Mouse (Mus musculus): ENCODE results near the gene Arl2bp. TPM values are rescaled to one million over a fixed set of nuclear protein-coding genes. Genes with fewer than 3 reads are reported as not detected.
A peak's percentile ranks its signal among the peaks of the same experiment; 100 is the strongest.

Gene Arl2bp
- polyA plus RNA-seq, 1 experiment from 2014 or later = 60.8 TPM

DNA sequence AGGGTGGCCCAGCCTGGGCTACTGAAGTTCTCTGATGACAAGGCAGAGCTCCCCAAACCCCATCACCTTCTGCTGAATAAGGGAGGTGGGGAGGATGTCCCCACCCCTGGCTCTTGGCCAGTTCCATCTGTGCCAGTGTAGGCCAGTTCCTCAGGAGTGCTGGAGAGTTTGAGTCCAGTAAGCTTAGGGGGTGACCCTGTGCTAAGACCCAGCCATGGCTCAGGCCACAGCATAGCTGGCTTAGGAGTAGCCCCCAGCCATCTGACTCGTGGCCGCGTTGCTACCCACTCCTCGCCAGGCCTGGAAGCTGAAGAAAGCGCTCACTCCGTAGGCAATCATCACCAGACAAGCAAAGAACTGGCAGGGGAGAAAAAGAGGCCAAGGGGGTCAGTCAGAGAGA is 9.5 kb downstream of the Arl2bp start:
- H3K4me1 ChIP-seq (ENCODE audit: control insufficient read depth in 2 of 2, insufficient read depth in 2 of 2, low read length in 2 of 2) = no peaks in the 10 kb centered on the region
- WGBS = 84% methylated on average over 6 of the region's 6 CpGs

DNA sequence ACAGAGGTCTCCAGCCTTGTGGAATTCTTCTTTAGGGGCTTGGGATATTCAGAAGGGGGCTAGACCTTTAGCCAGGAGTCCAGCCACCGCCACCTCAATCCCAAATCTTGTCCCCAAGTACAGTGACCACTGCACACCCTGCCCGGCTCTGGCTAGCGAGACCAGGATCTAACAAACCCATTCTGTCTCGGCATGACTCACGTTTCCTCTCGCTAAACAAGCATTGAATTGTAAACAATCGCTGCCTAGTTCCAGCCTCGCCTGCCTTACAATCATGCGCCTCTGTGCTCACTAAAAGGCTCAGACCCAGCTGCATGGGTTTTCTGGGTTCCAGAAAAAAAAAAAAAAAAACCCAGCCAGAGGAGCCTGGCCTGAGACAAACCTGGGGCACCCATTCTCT is 12.2 kb downstream of the Arl2bp start:
- H3K4me2 ChIP-seq (ENCODE audit: low read length) = no peak overlapping the region
- H3K27me3 ChIP-seq (ENCODE audit: control insufficient read depth, insufficient read depth, low read length) = no peaks in the 10 kb centered on the region
- H3K4me1 ChIP-seq (ENCODE audit: control insufficient read depth in 2 of 2, insufficient read depth in 2 of 2, low read length in 2 of 2) = no peaks in the 10 kb centered on the region
- no peak for ATAC-seq (ENCODE audit: insufficient number of reproducible peaks, insufficient read depth, low FRiP score, low read depth)
- H3K27ac ChIP-seq (replicated peaks in 1 of 2; ENCODE audit: control insufficient read depth in 1 of 2, insufficient read depth in 1 of 2, low read depth in 2 of 2, low read length in 2 of 2) = peak overlapping the region; percentile 37 to 39; a peak in 2 of 4 replicates
- H3K4me3 ChIP-seq (ENCODE audit: control insufficient read depth in 1 of 2, insufficient read depth in 1 of 2, low read depth in 1 of 2, low read length in 2 of 2) = no peak overlapping the region
- 53% methylated on average over 9 of the region's 9 CpGs for WGBS
- no peak overlapping the region for H3K9ac ChIP-seq (ENCODE audit: low read length)
- peaks cover 5% of the 10 kb centered on the region; the same call in 1 of the 2 replicates for H3K9me3 ChIP-seq (ENCODE audit: control insufficient read depth, low read length)
- H3K36me3 ChIP-seq (ENCODE audit: control insufficient read depth, insufficient read depth, low read length) = peaks cover 20% of the 10 kb centered on the region

More for the DNA sequence above, 9.5 kb downstream of the Arl2bp start:
- no peak for ATAC-seq (ENCODE audit: insufficient number of reproducible peaks, insufficient read depth, low FRiP score, low read depth)
- H3K9ac ChIP-seq (ENCODE audit: low read length) = no peak overlapping the region
- H3K4me3 ChIP-seq (ENCODE audit: control insufficient read depth in 1 of 2, insufficient read depth in 1 of 2, low read depth in 1 of 2, low read length in 2 of 2) = no peak overlapping the region
- no peak overlapping the region for H3K4me2 ChIP-seq (ENCODE audit: low read length)
- H3K36me3 ChIP-seq (ENCODE audit: control insufficient read depth, insufficient read depth, low read length) = peaks cover 47% of the 10 kb centered on the region
- no peak overlapping the region for H3K27ac ChIP-seq (replicated peaks in 1 of 2; ENCODE audit: control insufficient read depth in 1 of 2, insufficient read depth in 1 of 2, low read depth in 2 of 2, low read length in 2 of 2)
- H3K27me3 ChIP-seq (ENCODE audit: control insufficient read depth, insufficient read depth, low read length) = no peaks in the 10 kb centered on the region
- H3K9me3 ChIP-seq (ENCODE audit: control insufficient read depth, low read length) = peaks cover 5% of the 10 kb centered on the region; the same call in 1 of the 2 replicates

DNA sequence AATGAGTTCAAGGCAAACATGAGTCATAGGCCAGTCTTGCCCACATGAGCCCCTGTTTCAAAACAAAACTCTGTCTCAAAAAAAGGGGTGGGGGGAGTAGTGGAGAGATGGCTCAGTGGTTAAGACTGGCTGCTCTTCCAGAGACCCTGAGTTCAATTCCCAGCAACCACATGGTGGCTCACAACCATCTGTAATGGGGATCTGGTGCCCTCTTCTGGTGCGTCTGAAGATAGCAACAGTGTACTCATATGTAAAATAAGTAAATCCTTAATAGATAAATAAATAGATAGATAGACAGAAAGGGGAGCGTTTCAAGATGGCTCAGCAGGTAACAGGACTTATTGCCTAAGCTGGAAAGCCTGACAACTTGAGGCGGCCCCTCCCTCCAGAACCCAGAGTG is 14.0 kb downstream of the Arl2bp start:
- Histone ChIP-seq H3K9ac (ENCODE audit: low read length) (no peak overlapping the region), H3K4me1 (ENCODE audit: control insufficient read depth in 2 of 2, insufficient read depth in 2 of 2, low read length in 2 of 2) (no peaks in the 10 kb centered on the region), H3K27ac (replicated peaks in 1 of 2; ENCODE audit: control insufficient read depth in 1 of 2, insufficient read depth in 1 of 2, low read depth in 2 of 2, low read length in 2 of 2) (no peak overlapping the region), H3K36me3 (ENCODE audit: control insufficient read depth, insufficient read depth, low read length) (peaks cover 6% of the 10 kb centered on the region; the same call in 1 of the 2 replicates), H3K27me3 (ENCODE audit: control insufficient read depth, insufficient read depth, low read length) (no peaks in the 10 kb centered on the region), H3K4me2 (ENCODE audit: low read length) (no peak overlapping the region), H3K4me3 (ENCODE audit: control insufficient read depth in 1 of 2, insufficient read depth in 1 of 2, low read depth in 1 of 2, low read length in 2 of 2) (no peak overlapping the region), H3K9me3 (ENCODE audit: control insufficient read depth, low read length) (peaks cover 5% of the 10 kb centered on the region; the same call in 1 of the 2 replicates)
- 72% methylated on average over 3 of the region's 3 CpGs for WGBS
- ATAC-seq (ENCODE audit: insufficient number of reproducible peaks, insufficient read depth, low FRiP score, low read depth) = no peak

DNA sequence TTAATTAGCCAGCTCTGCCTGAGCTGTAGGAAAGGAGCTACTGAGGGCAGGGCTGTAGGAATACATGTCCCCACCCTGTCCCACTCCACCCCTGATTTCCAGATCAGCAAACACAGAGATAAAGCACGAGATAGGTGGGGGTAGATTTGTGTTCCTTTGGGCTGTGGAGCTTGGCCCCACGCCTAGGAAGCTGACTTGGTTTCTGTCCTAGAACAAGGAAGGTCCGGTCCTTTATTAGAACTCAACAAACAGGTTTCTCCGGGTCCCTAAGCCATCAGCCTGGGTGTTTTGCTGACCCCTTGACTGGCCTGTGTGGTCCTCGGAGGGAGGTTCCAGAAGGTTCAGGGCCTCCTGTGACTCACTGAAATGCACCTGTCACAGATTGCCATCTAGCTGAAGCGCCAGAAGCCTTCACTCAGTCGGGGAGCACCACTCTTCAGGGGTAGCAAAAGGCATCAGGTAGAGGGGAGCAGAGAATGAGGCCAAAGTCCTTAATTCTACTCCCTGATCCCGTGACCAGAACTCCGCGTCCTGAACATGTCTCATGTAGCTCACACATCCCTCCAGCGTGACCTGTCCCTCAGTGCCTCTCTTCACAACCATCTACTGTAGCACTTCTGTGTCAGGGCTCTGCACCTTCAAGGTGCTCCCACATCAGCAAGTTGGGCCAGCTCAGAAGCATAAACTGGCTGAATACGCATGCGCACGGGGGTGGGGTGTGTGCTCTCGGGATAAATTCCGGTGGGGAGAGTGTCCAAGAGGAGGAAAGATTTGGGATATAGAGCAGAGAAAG is 16.5 kb downstream of the Arl2bp start:
- H3K27me3 ChIP-seq (ENCODE audit: control insufficient read depth, insufficient read depth, low read length) = no peaks in the 10 kb centered on the region
- H3K4me1 ChIP-seq (ENCODE audit: control insufficient read depth in 2 of 2, insufficient read depth in 2 of 2, low read length in 2 of 2) = no peaks in the 10 kb centered on the region
- 76% methylated on average over 16 of the region's 16 CpGs for WGBS
- H3K9me3 ChIP-seq (ENCODE audit: control insufficient read depth, low read length) = peaks cover 5% of the 10 kb centered on the region; the same call in 1 of the 2 replicates
- no peak for ATAC-seq (ENCODE audit: insufficient number of reproducible peaks, insufficient read depth, low FRiP score, low read depth)
- H3K4me2 ChIP-seq (ENCODE audit: low read length) = no peak overlapping the region
- H3K9ac ChIP-seq (ENCODE audit: low read length) = no peak overlapping the region
- H3K4me3 ChIP-seq (ENCODE audit: control insufficient read depth in 1 of 2, insufficient read depth in 1 of 2, low read depth in 1 of 2, low read length in 2 of 2) = no peak overlapping the region
- no peak overlapping the region for H3K27ac ChIP-seq (replicated peaks in 1 of 2; ENCODE audit: control insufficient read depth in 1 of 2, insufficient read depth in 1 of 2, low read depth in 2 of 2, low read length in 2 of 2)
- no peaks in the 10 kb centered on the region for H3K36me3 ChIP-seq (ENCODE audit: control insufficient read depth, insufficient read depth, low read length)

DNA sequence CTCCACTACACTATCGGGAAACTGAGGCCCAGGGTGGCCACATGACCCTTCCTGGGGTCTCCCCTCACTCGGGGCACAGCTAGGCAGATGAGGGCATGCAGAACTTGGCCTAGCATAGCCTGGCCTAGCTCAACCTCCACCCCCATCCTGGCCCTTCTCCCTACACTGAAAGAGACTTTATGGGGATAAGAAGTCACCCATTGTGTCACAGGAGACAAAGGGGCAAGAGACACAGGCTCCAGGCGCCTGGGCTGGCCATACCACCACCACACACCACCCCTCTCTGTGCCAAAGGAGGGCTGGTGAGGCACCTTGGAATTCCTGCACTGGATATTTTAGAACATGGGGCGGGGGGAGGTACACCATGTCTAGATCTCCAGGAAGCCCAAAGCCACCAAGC is 17.9 kb downstream of the Arl2bp start:
- Histone ChIP-seq H3K9ac (ENCODE audit: low read length) (no peak overlapping the region), H3K4me2 (ENCODE audit: low read length) (no peak overlapping the region), H3K9me3 (ENCODE audit: control insufficient read depth, low read length) (peaks cover 5% of the 10 kb centered on the region; the same call in 1 of the 2 replicates), H3K27ac (replicated peaks in 1 of 2; ENCODE audit: control insufficient read depth in 1 of 2, insufficient read depth in 1 of 2, low read depth in 2 of 2, low read length in 2 of 2) (no peak overlapping the region), H3K27me3 (ENCODE audit: control insufficient read depth, insufficient read depth, low read length) (no peaks in the 10 kb centered on the region), H3K4me3 (ENCODE audit: control insufficient read depth in 1 of 2, insufficient read depth in 1 of 2, low read depth in 1 of 2, low read length in 2 of 2) (no peak overlapping the region), H3K4me1 (ENCODE audit: control insufficient read depth in 2 of 2, insufficient read depth in 2 of 2, low read length in 2 of 2) (no peaks in the 10 kb centered on the region), H3K36me3 (ENCODE audit: control insufficient read depth, insufficient read depth, low read length) (no peaks in the 10 kb centered on the region)
- ATAC-seq (ENCODE audit: insufficient number of reproducible peaks, insufficient read depth, low FRiP score, low read depth) = no peak
- 65% methylated on average over 4 of the region's 4 CpGs for WGBS

DNA sequence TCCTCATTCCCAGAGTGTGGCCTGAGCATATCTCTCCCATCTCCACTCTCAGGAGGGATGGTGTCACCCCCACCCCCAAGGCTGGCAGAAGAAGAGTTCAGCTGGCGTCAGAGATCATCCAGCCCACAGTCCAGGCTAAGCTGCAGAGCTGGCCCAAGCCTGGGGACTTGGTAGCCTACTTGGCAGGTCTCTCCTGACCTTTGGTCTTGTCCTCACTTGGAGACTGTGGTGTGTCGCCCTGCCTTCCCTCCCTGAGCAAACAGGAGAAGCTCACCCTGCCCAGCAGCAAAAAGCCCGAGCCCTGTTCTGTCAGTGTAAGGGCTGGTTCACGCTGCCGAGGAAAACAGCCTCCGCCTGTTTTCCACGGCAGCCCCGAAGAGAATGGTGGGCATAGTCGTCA is 19.6 kb downstream of the Arl2bp start:
- Histone ChIP-seq H3K9ac (ENCODE audit: low read length) (no peak overlapping the region), H3K36me3 (ENCODE audit: control insufficient read depth, insufficient read depth, low read length) (no peaks in the 10 kb centered on the region), H3K4me1 (ENCODE audit: control insufficient read depth in 2 of 2, insufficient read depth in 2 of 2, low read length in 2 of 2) (no peaks in the 10 kb centered on the region), H3K4me3 (ENCODE audit: control insufficient read depth in 1 of 2, insufficient read depth in 1 of 2, low read depth in 1 of 2, low read length in 2 of 2) (no peak overlapping the region), H3K4me2 (ENCODE audit: low read length) (no peak overlapping the region), H3K9me3 (ENCODE audit: control insufficient read depth, low read length) (no peaks in the 10 kb centered on the region), H3K27me3 (ENCODE audit: control insufficient read depth, insufficient read depth, low read length) (no peaks in the 10 kb centered on the region), H3K27ac (replicated peaks in 1 of 2; ENCODE audit: control insufficient read depth in 1 of 2, insufficient read depth in 1 of 2, low read depth in 2 of 2, low read length in 2 of 2) (no peak overlapping the region)
- no peak for ATAC-seq (ENCODE audit: insufficient number of reproducible peaks, insufficient read depth, low FRiP score, low read depth)
- WGBS = 54% methylated on average over 9 of the region's 9 CpGs

DNA sequence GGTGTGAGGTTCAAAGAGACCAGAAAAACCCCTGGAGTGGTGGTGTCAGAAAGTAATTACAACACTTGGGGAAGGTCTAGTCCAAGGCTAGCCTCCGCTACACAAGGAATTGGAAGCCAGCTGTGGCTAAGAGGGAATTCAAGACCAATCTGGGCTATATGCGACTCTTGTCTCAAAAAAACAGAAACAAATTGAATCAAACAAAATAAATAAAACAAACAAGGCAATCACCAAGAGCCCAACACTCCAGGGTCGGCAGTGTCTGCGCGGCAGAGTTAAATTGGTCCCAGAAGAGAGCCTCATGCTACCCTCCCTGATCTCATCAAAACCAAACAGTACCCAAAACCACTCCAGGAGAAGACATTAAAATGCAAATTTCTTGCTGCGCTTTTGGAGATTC is 28.3 kb downstream of the Arl2bp start:
- no peak overlapping the region for H3K27ac ChIP-seq (replicated peaks in 1 of 2; ENCODE audit: control insufficient read depth in 1 of 2, insufficient read depth in 1 of 2, low read depth in 2 of 2, low read length in 2 of 2)
- ATAC-seq (ENCODE audit: insufficient number of reproducible peaks, insufficient read depth, low FRiP score, low read depth) = no peak
- H3K4me3 ChIP-seq (ENCODE audit: control insufficient read depth in 1 of 2, insufficient read depth in 1 of 2, low read depth in 1 of 2, low read length in 2 of 2) = no peak overlapping the region
- no peak overlapping the region for H3K4me2 ChIP-seq (ENCODE audit: low read length)
- no peaks in the 10 kb centered on the region for H3K9me3 ChIP-seq (ENCODE audit: control insufficient read depth, low read length)
- WGBS = 5% methylated on average over 6 of the region's 6 CpGs
- no peaks in the 10 kb centered on the region for H3K36me3 ChIP-seq (ENCODE audit: control insufficient read depth, insufficient read depth, low read length)
- H3K4me1 ChIP-seq (ENCODE audit: control insufficient read depth in 2 of 2, insufficient read depth in 2 of 2, low read length in 2 of 2) = peaks cover 0 to 8% of the 10 kb centered on the region in 2 experiments; a peak in 2 of 4 replicates
- H3K27me3 ChIP-seq (ENCODE audit: control insufficient read depth, insufficient read depth, low read length) = peaks cover 63% of the 10 kb centered on the region
- H3K9ac ChIP-seq (ENCODE audit: low read length) = no peak overlapping the region

Measured in heart, embryonic 14.5 days (tissue).